Mouse (Mus musculus) E14TG2a.4 (cell line): ENCODE data around the gene Slc22a3.

Experiments used
- H3K27me3 ChIP-seq: 2 replicates; pipeline ENCODE4 v1.6.1; 2014; ENCODE audit warnings: low read length, control low read depth; ENCODE audit not compliant: insufficient read depth
- H3K36me3 ChIP-seq: 2 replicates; pipeline ENCODE4 v1.6.1; 2014; ENCODE audit warnings: low read length, control low read depth; ENCODE audit not compliant: insufficient read depth
- H3K4me1 ChIP-seq: replicated peaks from 2 replicates; pipeline ENCODE4 v1.6.1; 2014; ENCODE audit warnings: low read depth, low read length, control low read depth
- H3K4me3 ChIP-seq: replicated peaks from 2 replicates; pipeline ENCODE4 v1.5.1; 2014; ENCODE audit warnings: mild to moderate bottlenecking, low read length
- H3K9me3 ChIP-seq: 2 replicates; pipeline ENCODE4 v1.6.1; 2014; ENCODE audit warnings: low read length, control low read depth
- CTCF ChIP-seq: conservative IDR thresholded peaks from 2 replicates; pipeline ENCODE4 v1.5.1; 2014; ENCODE audit warnings: low read length
- NANOG ChIP-seq: IDR thresholded peaks from 2 replicates; pipeline ENCODE4 v1.6.1; 2014; ENCODE audit warnings: borderline replicate concordance, low read length, mixed read lengths
- POU5F1 ChIP-seq: IDR thresholded peaks from 2 replicates; pipeline ENCODE4 v1.6.1; 2014; ENCODE audit warnings: low read length, borderline replicate concordance

The Slc22a3 gene

DNA sequence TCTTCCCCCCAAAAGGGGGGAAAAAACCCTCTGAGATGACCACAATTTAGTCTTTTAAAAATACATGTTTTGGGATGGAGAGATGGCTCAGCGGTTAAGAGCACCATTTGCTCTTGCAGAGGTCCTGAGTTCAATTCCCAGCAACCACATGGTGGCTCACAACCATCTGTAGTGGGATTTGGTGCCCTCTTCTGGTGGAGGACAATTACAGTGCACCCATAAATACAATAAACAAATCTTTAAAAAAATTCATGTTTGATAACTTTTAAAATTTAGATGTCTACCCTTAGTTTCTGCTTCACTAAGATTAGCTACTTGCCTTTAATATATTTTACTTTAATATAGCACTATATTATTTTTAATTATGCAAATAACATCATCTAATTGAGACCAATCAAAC is 85.4 kb downstream of the Slc22a3 start:
- Histone ChIP-seq H3K36me3 (no peaks in the 10 kb centered on the region), H3K4me3 (no peak overlapping the region), H3K27me3 (0 out of 2 replicates have a peak, but pooled peaks cover 4% of the 10 kb centered on the region), H3K4me1 (no peaks in the 10 kb centered on the region), H3K9me3 (no peaks in the 10 kb centered on the region)
- TF ChIP-seq CTCF, result peak; percentile 23; the same call in 1 of the 2 replicates
- no peak for TF ChIP-seq POU5F1
- TF ChIP-seq NANOG, result no peak

DNA sequence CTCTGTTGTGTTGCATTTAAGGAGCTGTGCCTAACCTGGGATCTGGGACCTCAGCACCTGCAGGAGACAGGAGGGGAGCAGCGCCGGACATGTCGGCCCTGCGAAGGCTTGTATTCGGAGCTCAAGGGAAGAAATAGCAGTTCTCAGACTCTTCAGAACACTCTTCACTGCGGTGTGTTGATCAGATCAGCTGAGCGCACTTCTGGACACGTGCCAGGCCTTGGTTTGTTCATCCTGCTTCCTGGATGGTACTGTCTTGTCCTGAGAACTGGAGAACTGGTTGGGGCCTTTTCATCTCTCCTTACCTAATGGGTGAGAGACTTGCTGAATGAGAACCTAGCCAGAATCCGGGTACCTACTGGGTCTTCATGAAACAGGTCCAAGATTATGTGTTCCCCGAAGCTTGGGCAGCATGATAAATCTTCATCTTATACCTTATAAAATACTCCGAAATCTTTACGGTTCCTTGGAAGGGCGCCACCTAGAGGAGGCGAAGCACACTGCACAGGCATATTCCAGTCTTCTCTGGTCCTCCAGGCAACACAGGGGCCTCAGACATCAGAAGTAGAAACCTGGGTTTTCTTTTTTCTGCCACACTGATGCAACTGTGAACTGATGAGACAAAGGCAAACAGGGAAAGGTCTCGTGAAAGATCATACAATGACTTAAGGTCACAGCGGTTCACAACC is 86.5 kb downstream of the Slc22a3 start:
- no peak for TF ChIP-seq POU5F1
- TF ChIP-seq CTCF, result peak; percentile 96
- no peak for TF ChIP-seq NANOG
- Histone ChIP-seq H3K4me1 (no peaks in the 10 kb centered on the region), H3K9me3 (no peaks in the 10 kb centered on the region), H3K36me3 (no peaks in the 10 kb centered on the region), H3K4me3 (no peak overlapping the region), H3K27me3 (0 out of 2 replicates have a peak, but pooled peaks cover 4% of the 10 kb centered on the region)

DNA sequence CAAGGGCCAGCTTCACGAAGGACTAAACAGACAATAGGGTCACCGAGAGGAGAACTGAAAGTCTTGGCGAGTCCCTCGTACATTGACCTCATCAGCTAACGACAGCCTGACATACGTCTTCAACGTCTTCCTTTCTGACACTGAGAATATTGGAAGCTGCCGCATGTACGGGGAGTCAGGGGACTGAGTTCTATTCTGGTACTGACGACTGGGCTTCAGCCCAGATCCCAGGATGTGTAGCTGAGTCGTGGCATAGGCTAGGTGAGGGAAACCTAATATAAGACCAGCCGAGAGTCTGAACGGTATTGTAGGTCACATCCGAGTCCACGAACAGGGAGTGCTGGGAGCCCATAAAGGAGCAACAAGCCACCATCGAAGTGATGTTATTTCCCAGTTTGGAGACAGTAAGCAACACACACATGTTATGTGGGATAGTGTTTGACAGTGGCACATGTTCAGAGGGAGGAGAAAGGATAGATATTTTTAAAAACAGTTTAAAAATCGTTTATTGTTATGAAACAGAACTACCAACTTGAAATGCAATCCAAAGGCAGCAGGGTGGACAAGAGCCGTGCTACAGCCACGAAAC is 87.9 kb downstream of the Slc22a3 start:
- no peak for TF ChIP-seq POU5F1
- no peak overlapping the region for H3K4me3 ChIP-seq
- no peaks in the 10 kb centered on the region for H3K27me3 ChIP-seq
- no peaks in the 10 kb centered on the region for H3K9me3 ChIP-seq
- H3K36me3 ChIP-seq, result no peaks in the 10 kb centered on the region
- no peaks in the 10 kb centered on the region for H3K4me1 ChIP-seq

DNA sequence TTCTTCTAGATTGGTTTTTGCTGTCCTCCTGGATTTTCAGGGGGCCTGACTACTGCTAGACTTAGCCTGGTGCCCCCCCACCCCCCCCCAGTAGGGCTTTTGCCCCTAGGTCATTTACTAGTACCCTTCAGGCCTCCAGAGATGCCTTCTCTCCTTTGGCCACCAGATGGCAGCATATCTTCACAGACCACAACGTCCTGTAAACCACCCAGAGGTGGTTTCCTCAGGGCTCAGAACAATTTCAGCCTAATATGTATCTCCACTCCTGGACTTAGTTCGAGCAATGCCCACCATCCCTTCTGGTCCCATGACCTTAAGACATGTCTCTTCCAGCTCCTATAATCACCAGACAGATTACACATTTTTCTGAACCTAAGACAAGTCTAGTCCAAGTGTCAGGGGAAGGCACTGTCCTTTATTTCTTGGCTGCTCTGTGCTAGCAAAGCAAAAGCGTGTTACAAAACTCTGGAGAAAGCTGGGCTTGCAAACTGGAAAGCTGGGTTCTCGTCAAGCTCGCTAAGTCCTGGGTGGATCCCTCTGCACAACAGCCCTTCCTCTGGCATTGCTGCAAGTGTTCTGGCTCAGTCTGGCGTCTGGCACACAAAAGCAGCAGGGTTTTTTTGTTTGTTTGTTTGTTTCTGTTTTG is 91.1 kb downstream of the Slc22a3 start:
- no peaks in the 10 kb centered on the region for H3K4me1 ChIP-seq
- H3K36me3 ChIP-seq, result no peaks in the 10 kb centered on the region
- no peaks in the 10 kb centered on the region for H3K27me3 ChIP-seq
- TF ChIP-seq POU5F1, result no peak
- no peak for TF ChIP-seq NANOG
- TF ChIP-seq CTCF, result peak; percentile 68
- no peak overlapping the region for H3K4me3 ChIP-seq
- H3K9me3 ChIP-seq, result no peaks in the 10 kb centered on the region

DNA sequence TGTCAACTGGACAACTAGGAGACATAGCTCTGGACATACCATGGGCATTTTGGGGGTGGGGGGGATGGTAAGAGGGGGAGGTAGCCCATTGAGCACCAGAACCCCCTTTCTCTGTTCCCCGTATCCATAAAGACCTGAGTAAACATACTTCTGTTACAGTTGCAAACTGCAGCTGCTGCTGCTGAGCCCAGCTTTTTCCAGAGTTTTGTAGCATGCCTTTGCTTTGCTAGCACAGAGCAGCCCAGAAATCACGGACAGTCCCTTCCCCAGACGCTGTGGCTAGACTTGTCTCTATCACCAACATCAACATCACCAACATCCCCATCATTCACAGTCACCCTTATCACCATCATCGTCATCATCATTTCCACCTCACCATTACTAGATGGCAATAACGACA is 91.8 kb downstream of the Slc22a3 start:
- no peak overlapping the region for H3K4me3 ChIP-seq
- TF ChIP-seq POU5F1, result no peak
- TF ChIP-seq NANOG, result no peak
- TF ChIP-seq CTCF, result no peak
- no peaks in the 10 kb centered on the region for H3K36me3 ChIP-seq
- no peaks in the 10 kb centered on the region for H3K4me1 ChIP-seq
- H3K27me3 ChIP-seq, result no peaks in the 10 kb centered on the region
- no peaks in the 10 kb centered on the region for H3K9me3 ChIP-seq

DNA sequence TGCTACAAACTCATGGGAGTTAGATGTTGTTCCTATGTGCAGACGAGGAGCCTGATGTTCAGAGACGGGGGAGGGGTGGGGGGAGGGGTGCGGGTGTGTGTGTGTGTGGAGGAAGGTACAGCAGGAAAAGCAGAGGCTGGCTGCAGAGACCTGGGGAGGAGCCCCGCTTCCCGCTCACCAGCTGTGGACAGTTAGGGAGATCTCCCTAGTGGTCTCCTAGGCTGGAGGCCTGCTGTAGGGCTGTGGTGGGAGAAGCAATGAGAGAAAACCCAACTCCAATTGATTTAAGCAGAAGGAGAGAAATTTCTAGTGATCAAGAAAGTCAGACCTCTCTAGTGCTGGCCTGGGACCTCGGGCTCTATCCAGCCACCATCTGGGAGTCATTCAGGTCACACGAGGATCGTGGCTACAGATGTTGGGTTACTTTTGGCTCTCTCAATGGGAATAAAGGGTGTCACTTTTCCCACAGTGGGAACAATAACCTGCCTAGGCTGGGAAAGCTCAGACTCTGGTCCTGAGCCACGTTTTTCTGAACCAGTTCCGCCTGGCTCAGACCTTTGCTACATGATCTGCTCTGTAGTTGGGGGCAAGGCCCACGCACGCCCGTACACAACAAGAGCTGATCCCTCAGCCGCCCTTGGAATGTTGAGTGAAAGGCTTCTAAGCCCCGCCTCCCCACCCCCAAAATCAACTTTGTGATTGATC is 92.3 kb downstream of the Slc22a3 start:
- Histone ChIP-seq H3K4me1 (no peaks in the 10 kb centered on the region), H3K27me3 (no peaks in the 10 kb centered on the region), H3K36me3 (no peaks in the 10 kb centered on the region), H3K9me3 (no peaks in the 10 kb centered on the region), H3K4me3 (no peak overlapping the region)
- TF ChIP-seq NANOG (no peak), POU5F1 (no peak), CTCF (no peak)

DNA sequence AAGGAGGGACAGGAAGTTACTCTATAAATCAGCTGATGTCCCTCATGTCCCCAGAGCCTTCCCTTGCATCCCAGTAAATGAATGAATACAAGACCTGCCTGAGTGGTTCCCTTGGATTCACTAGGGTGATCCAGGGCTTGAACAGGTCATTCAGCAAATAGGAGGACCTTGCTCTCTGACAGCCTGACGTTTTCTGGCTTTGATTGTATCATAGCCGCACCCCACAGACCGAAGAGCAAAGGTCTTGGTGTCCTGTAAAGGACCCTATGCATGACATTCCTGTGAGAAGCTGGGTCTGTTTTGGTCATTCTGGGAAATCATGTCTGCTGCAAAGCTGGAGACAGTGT is 94.6 kb downstream of the Slc22a3 start:
- no peaks in the 10 kb centered on the region for H3K36me3 ChIP-seq
- TF ChIP-seq CTCF, result no peak
- TF ChIP-seq NANOG, result no peak
- no peak for TF ChIP-seq POU5F1
- H3K4me3 ChIP-seq, result no peak overlapping the region
- peaks cover under 1% of the 10 kb centered on the region; the same call in 1 of the 2 replicates for H3K9me3 ChIP-seq
- no peaks in the 10 kb centered on the region for H3K4me1 ChIP-seq
- no peaks in the 10 kb centered on the region for H3K27me3 ChIP-seq

DNA sequence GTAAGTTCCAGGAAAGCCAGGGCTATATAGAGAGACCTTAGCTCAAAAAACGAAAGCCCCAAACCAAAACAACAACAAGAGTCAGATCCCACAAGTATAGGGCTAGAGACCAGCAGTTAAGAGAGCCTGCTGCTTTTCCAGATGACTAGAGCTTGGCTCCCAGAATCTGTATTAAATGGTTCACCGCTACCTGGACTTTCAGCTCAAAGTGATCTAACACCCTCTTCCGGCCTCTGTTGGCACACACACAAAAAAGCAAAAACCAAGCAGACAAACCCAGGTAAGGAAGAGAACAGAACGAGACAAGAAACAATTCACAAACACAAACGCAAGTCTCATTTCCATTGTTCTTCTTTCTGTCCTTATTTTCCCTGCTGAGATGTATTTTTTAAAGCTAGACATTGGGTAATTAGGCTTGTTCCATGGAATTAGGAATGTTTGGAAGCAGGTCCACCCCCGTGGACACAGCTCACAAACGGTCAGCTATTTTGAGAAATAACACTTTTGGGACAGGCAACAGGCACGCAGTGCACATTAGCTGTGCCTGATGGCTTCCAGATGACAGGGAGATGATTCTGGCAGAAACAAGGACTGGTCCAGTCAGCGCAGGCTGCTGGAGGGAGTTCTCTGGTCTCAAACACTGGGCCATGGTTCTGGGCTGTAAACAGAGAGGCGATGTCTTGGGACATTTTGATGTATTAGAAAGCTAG is 95.2 kb downstream of the Slc22a3 start:
- Histone ChIP-seq H3K36me3 (no peaks in the 10 kb centered on the region), H3K27me3 (no peaks in the 10 kb centered on the region), H3K4me3 (no peak overlapping the region), H3K4me1 (no peaks in the 10 kb centered on the region), H3K9me3 (peaks cover 6% of the 10 kb centered on the region)
- TF ChIP-seq NANOG, result no peak
- no peak for TF ChIP-seq CTCF
- no peak for TF ChIP-seq POU5F1
